Mouse (Mus musculus) kidney, adult 2 months (tissue): ENCODE data around the gene Apof.

Experiments
- CTCF ChIP-seq: fragments of 200-500 bp; conservative IDR thresholded peaks from 2 replicates; pipeline ENCODE4 v1.5.1; 2011; ENCODE audit warnings: low read depth, mild to moderate bottlenecking, control low read depth, low read length, moderate library complexity, mixed read lengths; ENCODE audit not compliant: insufficient read depth, insufficient read length
- POLR2A ChIP-seq: fragments of 200-500 bp; IDR thresholded peaks from one replicate; pipeline ENCODE4 v1.6.1; 2011; ENCODE audit warnings: low read depth, low read length, control low read depth

GRCm38 (mm10) chr10:128271883-128272282 lies 3.4 kb downstream of the Apof start:
- TF ChIP-seq CTCF (no peak), POLR2A (no peak)
